Mouse (Mus musculus): ENCODE data around the gene Man2a2.

- no peak for TF ChIP-seq POLR2A (IDR thresholded peaks at IDR 0.05; ENCODE audit: low read depth, low read length)
- no peak for TF ChIP-seq CTCF (IDR thresholded peaks at IDR 0.05; ENCODE audit: borderline replicate concordance, insufficient read depth, low read length)
Measured at GRCm38 (mm10) chr7:80405188-80405695, 34.1 kb upstream of the Man2a2 start, which contains the start of gene Furin.

Measured in embryonic fibroblast, embryonic 13.5 days (primary cell).